Mouse (Mus musculus) cerebellum, adult 11 months (tissue): ENCODE measurements at regions not wholly inside any gene's neighbourhood (a gene's known extent, or its start where the extent isn't known, plus 50 kb on each side); places are given as distances from the start of the nearest gene placed in this dataset.

Source experiments
- DNase-seq: peaks from one replicate; pipeline ENCODE4 v3.0.0; 2022

- DNase-seq: no peak
These were observed 67.0 kb upstream of the Ssx2ip start for GRCm38 (mm10) chr3:146337429-146337828.

GRCm38 (mm10) chr3:146337861-146338281, 66.6 kb upstream of the Ssx2ip start:
- no peak for DNase-seq

- no peak for DNase-seq
These were observed 66.0 kb upstream of the Ssx2ip start for GRCm38 (mm10) chr3:146338445-146338844.

DNA sequence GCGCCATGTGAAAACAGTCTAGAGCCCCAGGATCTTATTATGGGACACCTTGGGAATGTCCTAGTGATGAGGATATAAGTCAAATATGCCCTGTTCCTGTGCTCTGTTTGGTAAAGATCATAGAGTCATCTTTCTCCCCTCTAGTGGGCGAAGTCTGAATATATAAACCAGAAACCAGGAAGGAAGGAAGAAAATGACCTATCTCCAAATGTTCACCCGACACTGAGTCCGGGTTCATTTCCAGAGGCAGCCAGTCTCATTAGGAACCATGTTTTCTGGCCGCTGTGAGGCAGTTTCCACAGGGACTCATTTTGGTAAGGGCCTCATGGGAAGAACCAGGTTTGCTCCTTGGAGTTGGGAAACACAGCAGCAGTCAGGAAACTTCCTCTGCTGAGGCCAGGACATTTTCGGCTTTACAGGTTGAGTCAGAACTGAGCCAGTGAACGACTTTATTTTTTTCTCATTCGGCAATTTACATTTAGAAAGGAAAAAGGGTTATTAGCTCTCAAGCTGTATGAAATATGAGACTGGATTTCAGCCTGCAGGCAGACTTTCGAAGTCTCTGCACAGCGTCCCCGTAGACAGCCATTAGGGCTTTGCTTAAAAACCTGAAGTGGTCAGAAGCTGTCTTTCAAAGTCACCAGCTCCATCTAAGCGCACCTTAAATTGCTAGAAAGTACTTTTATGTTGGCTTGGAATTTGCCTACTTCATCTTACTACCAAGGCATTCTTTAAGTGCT, 64.0 kb upstream of the Ssx2ip start:
- no peak for DNase-seq

GRCm38 (mm10) chr3:146341652-146342340, 62.6 kb upstream of the Ssx2ip start:
- DNase-seq: no peak

- DNase-seq: no peak
These were observed 61.7 kb upstream of the Ssx2ip start for GRCm38 (mm10) chr3:146342727-146343126.

- peak; percentile 27 for DNase-seq
These were observed 60.6 kb upstream of the Ssx2ip start for GRCm38 (mm10) chr3:146343649-146344401.

GRCm38 (mm10) chr3:146344402-146345025, 59.9 kb upstream of the Ssx2ip start:
- DNase-seq: no peak

DNA sequence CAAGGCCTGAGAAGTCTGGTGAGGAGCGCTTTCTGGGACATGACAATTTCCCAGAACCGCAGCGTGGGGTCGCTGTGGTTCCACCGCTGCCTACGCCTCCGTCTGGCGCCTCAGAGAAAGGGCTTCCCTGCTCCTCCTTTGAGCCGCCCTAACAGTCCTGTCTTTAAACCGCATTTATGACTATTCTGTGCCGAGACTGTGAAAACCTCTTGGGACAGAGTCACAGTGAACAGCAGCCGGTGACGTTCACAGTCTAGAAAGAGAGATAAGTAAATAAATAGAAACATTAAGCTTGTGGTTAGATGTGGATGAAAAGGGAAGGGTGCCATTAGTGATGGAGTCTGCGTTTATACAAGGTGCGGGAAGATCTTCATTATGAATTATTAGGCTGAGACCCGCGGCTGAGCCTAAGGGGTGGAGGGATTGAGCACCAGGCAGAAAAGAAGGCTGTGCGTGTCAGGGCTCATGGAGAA, 59.1 kb upstream of the Ssx2ip start:
- peak; percentile 57 for DNase-seq

DNA sequence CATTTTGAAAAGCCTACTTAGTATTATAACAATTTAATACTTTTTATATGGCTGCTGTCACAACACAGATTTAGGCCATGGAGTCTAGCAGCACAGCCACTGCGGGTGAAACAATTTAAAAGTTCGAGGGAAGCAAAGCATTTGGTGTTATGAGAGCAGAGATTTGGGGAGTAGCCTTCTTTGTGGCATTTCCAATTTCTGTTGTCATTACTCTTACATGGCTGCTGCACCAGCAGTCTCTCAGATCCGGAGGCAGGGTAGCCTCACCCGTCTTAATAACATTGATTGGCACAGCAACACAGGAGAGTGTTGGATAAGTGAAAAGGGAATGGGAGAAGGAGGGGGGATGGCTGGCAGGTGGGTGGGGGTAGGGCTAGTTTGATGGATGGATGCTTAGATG, 58.5 kb upstream of the Ssx2ip start:
- DNase-seq: no peak

DNA sequence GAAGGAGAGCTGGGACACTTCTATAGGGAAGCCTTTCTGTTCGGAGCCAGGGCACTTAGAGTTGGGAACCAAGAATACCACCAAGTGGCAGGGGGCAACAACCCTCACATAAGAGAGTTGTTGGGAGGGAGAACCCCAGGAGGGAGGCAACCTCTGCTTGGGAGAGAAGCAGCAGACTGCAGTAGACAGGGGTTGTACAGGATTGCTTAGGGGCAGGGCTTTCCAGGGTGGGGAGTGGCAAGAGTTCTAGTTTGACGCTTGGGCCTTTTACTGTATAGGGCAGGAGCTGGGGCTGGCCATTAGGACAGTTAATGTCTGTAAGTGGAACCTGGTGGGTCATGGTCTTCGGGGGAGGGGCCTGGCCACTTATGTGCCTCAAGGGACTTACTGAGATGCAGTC, 57.1 kb upstream of the Ssx2ip start:
- DNase-seq: no peak

DNA sequence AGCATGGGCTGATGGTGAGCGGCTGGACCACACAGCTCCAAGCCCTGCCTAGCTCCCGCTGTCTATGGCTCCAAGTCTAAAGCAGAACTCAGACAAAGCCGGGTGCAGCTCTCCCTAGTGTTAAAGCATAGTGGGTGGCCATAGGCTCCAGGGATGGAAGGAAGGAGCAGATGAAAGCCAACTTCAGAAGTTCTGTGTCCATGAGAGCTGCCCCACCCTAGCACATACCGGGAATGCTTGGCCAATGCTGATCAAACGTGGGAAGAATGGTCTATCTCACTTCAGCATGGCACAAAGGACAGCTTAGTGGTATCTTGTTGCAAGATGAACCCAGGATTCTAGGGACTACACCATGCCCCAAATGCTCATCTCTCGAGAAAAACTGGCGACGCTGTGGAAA, 55.5 kb upstream of the Ssx2ip start:
- no peak for DNase-seq

DNA sequence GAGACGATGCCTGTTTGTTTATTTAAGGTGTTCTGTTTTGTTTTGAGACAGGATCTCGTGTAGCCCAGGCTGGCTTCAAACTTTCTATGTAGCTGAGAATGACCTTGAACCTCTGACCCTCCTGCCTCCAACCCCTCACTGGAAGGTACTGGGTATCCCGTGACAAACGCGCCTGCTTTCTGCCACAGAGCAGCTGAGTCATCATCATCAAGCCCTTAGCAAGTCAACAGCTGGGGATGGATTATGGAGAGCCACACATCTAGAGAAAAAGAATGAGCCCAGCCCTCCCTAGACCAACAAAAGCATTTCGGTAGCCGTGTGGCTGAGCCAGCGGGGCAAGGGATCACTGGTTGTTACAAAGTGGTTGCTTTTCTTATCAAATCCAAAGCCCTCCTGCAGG, 55.0 kb upstream of the Ssx2ip start:
- DNase-seq: no peak

GRCm38 (mm10) chr3:146350126-146350525, 54.3 kb upstream of the Ssx2ip start:
- no peak for DNase-seq

DNA sequence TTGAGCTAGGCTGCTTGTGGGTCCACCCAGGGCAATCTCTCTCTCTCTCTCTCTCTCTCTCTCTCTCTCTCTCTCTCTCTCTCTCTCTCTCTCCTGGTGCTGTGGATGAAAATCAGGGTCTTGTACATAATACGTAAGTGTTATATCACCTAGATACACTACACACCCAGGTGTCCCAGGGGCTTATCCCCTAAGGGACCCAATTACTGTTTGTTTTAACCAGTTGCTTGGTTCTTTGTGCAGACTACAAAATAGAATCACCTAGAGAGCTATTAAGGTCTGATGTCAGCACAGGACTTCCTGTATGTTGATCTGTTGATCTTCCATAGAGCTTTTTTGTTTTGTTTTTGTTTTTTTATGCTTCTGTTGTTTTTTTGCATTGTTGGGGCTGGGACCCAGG, 53.0 kb upstream of the Ssx2ip start:
- DNase-seq: no peak

DNA sequence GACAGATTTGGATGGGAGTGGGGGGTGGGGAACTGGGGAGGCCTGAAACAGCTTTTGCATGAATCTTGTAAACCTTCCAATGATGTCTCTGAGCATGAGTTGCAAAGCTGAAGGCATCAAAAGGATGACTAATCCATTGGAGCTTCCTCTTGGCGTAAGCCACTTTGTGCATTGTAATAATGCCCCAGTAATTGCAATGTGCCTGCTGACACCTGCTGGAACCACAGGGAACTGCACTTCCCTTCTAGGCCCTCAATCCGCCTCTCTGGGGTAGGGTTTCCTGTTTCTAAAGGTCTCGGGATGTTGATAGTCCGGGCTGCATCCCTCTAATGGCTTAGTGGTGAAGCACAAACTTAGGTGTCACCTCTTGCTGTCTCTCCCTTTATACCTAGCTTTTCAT, 52.3 kb upstream of the Ssx2ip start:
- no peak for DNase-seq

- no peak for DNase-seq
These were observed 50.5 kb upstream of the Ssx2ip start for GRCm38 (mm10) chr3:146353961-146354360.
